Mouse (Mus musculus): ENCODE measurements around the gene Reln.

Reln gene

DNA sequence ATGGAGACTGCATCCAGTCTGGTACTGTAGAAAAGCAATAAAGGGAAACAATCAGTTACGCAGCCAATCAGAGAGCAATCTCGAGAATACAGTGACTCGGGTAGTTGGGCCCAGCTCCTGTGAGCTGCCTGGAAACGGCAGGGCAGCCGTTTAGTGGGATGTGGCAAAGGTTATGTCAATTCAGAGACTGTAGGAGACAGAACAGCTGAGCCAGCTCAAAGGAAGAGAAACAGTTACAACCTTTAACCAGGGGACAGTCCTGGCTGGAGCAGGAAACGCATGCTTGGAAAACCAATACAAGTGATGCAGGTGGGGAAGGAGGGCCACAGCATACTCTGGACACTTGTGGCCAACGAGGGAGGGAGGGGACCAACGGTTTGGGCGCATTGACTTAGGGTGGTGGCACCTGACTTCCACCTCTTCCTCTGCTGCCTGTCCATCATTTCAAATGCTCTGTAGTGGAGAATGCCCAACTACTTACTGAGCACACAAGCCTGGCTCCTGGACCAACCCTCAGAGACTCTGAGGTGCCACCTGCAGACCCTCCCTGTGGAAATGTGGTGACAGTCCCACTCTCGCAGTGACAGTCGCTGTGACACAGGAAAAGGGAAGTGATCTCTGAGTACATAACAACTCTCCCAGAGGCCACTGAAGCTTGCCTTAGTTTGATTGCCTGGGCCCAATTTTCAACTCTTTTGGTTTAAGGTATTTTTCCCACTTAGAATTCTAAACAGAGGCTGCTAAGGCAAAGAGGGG lies 337.0 kb downstream of the Reln start:
- DNase-seq (ENCODE audit: low read depth, low spot score): no peak

DNA sequence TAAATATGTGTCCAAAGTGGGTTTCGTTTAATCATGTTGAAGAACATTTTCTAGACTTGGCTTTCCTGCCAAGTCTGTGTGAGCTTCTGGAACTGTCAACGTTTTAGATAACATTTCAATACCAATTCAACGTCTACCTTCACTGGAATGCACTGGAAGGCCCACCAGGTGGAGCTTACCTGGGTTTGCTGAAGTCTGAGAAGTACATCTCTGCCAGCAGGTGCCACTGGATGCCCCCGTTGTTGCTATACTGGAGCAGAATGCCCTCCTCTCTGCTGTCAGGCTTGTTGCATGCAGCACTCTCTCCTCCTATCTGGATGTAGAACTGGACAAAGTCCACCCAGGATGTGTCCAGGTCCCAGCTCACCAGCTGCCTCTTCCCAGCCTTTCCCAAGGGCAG lies 340.6 kb downstream of the Reln start:
- no peak for DNase-seq (ENCODE audit: low read depth, low spot score)

- DNase-seq (ENCODE audit: low read depth, low spot score): no peak
Measured at GRCm38 (mm10) chr5:21987711-21988110, 356.8 kb downstream of the Reln start.

DNA sequence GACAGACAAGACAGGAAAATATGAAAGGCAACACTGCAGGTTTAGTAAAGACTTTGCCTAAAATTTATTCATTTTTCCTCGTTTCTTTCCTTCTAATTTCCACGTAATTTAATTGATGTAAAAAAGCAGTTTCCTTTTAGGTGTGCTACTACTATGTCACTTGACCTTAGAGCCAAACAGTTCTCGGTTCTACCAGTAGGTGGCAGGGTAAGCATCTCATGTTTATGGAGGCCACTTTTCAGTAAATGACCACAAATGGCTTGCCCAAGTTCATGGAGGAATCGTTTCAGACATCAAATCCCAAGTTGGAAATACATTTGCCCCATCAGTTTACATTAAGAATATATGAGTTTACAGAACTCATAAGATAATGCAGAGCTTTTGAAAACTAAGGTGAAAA lies 358.2 kb downstream of the Reln start:
- DNase-seq (ENCODE audit: low read depth, low spot score): peak; percentile 41

- no peak for DNase-seq (ENCODE audit: low read depth, low spot score)
Measured at GRCm38 (mm10) chr5:21983021-21983667, 361.4 kb downstream of the Reln start.

DNA sequence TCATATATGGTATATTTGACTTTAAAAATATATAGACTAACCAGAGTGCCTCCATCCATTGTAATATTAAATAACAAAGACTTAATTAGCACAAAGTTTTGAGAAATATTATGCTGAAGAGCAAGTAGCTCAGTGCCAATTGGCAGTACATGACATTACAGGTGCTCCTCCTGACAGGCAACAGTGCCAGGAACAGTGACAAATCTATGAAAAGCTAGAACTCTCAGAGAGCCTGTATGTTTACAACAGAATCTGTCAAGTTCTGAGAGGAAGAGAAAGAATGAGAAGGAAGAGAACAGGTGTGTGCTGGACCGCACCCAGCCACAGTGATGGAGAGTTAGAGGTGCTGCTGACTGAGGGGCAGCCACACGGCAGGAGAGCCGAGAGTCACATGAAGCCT lies 363.3 kb downstream of the Reln start:
- DNase-seq (ENCODE audit: low read depth, low spot score): no peak

GRCm38 (mm10) chr5:21980544-21980943 lies 364.0 kb downstream of the Reln start:
- no peak for DNase-seq (ENCODE audit: low read depth, low spot score)

DNA sequence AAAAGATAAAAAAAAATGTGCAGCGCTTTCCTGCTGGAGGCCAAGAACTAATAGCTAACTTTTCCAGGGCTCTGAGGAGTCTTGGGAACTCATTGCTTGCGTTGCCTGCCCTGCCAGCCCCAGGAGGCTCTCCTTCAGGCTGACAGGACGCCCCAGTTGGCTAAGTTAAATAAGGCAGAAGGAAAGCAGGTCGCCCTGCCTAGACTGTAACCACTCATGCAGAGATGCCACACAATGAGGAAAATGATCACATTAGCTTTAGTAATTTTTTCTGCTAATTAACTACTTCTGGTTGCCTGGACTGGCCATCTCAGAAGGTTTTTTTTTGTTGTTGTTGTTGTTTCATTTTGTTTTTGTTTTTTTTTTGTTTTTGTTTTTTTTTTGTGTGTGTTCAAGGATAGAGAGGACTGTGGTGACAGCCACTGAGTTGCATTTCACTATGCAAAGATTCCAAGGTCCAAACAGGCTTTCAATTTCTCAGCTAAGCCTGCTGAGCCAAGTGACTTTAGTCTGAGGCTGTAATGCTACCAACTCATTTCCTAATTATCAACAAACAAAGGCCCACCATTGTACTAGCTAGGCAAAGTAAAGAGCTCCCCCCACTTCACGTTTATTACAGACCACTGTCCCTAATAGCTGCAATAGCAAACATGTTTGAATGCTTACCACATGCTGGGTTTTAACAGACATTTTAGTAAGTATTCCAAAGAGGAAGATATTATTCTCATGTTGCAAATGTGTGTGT lies 371.1 kb downstream of the Reln start:
- no peak for DNase-seq (ENCODE audit: low read depth, low spot score)

GRCm38 (mm10) chr5:21961796-21962195 lies 382.7 kb downstream of the Reln start:
- no peak for DNase-seq (ENCODE audit: low read depth, low spot score)

GRCm38 (mm10) chr5:21960151-21960550 lies 384.4 kb downstream of the Reln start:
- DNase-seq (ENCODE audit: low read depth, low spot score): no peak

DNA sequence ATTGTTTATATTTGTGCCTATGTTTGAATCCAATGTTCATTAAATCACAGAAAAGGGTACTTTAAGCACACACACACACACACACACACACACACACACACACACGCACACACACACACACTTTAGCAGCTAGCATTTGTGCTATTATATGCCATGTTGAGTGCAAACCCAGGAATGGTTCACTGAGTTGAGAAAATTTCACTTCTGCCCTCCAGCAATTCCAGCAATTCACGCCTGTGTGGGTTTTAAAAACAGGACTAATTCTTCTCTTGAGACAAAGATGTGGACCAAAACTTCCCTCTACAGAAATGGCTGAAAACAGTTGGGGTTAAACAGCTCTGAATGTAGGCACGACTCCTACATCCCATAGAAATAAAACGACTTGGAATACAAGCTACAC lies 386.9 kb downstream of the Reln start:
- no peak for DNase-seq (ENCODE audit: low read depth, low spot score)

DNA sequence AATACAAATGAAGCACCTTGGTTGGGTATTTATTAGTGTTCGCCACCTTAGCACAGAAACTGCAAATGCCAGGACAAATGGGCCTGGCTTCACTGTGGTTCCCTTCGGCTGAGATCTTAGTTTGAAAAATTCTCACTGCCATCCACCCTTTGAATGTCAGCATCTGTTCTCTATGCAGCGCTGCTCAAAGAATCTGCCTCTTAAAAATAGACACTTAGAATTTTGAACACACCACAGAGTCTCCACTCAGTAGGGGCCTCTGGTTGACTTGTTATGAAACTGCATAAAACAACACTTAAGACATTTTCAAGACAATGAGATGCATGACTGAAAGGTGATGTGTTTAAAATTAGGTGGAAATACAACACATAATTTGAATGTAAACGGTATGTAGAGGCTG lies 387.4 kb downstream of the Reln start:
- no peak for DNase-seq (ENCODE audit: low read depth, low spot score)

DNA sequence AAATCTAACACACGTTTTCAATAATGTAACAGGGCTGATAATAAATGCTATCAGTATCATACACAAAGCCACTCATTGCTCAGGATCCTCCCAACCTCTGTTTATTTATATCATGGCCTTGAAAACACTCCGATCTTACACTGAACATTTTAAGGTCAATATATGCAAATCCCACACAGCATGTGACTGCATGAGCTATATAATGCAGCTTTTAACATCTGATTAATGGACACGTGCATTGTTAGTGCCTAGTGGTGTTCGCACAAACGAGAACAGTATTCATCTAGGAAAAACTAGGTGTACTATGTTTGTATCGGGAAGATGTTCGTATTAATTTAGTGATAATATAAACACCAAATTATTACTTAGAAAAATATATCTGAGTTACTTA lies 395.0 kb downstream of the Reln start:
- no peak for DNase-seq (ENCODE audit: low read depth, low spot score)

DNA sequence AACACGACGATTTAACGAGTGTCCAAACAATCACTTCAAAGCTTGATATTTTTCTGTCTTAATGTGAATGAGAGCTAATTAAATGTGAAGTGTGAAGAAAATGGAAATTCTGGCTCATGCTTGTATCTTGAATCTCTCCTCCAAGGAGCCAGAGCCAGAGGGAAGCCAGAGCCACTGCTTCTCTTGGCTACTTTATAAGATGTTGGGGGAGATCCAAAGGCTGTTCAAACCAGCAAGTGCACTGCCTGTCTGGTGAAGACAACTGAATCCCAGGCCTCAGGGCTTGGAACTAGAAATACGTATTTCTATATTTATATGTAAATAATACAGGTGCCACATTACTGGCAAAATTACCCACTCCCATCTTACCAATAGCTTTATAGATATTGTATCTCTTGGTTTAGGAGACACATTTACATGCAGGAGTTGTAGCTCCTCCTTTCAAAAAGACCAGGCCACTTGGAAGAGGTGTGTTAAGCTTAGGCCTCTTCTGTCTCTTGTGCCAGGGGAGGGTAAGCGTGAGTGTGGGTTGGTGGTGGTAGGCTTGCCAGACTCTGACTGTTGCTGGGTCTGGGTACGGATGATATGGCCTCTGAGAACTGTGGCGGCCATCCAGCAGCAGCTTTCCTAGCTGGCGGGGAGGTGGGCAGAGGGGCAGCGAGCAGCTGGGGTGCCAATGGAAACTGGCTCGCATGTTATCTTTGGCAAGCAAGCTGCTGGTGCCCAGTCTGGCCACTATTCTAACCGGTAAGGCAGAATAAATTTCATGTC lies 395.6 kb downstream of the Reln start:
- no peak for DNase-seq (ENCODE audit: low read depth, low spot score)

DNA sequence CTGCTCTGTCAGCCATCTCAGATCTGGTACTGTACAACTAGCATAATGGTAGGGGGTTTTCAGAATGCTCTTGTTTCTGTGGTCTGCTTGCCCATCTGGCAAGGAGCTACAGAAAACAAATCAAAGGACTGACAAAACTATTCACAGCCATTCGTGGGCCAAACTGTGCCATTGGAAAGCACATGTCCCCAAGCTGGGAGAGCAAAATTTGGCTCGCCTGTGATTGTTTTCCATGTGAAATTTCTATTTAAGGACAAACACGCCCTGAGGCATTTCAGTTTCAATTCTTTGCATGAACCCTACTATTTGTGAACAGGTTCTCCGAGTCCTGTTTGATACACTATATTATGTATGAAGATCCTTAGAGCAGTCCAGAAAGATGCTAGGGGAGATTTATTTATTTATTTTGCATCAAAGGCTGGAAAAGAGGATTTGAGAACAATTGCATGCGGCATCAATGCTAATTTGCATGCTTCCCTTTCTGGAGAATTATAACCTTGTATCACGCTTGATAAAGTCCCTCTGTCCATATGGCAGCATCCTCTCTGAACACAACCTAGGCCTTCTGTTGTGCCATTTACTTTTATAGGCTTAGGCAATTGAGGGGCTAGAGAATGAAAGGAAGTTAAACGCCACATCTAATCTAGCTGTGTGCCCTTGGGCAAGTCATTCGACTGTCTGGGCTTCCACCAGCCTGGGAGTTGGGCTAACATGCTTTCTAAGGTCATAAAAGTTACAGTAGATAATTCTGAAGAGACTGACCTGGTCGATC lies 396.7 kb downstream of the Reln start:
- DNase-seq (ENCODE audit: low read depth, low spot score): no peak

- DNase-seq (ENCODE audit: low read depth, low spot score): no peak
Measured at GRCm38 (mm10) chr5:21944579-21944978, 399.9 kb downstream of the Reln start.

DNA sequence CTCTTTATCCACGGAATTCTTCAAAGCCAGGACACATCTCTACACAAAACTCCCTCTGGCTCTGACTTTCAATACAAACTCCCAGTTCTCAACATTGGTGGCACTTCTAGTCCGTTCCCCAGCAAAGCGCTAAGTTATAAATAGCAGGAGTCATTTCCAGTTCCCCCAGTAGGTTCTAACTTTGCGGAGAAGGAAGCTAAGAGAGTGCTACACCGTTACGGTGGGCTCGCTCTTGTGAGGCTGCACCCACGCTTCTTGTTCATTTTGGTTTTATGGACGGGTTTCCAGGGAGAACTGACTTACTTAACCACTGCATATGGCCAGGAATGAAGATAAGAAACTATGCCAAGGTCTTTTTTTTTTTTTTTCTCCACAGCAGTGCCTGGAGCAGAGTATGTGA lies 405.1 kb downstream of the Reln start:
- no peak for DNase-seq (ENCODE audit: low read depth, low spot score)

DNA sequence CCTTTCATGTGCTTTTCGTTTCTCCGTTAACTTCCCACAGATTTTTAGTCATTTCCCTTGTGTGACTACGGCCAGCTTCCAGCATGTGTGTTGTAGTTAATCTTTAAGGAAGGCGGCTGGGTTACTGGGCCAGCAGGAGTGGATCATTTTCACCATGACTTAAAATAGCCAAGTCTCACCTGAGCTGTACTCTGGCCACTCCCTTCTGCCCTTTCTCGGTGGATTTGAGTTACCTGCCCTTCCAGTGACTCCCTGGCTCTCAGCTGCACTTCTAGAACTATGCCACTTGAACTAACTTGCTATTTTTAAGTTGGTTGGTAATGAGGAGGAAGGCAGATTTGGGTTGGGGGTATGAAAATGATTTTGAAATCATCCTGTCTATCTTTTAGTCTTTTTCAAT lies 406.4 kb downstream of the Reln start:
- no peak for DNase-seq (ENCODE audit: low read depth, low spot score)

DNA sequence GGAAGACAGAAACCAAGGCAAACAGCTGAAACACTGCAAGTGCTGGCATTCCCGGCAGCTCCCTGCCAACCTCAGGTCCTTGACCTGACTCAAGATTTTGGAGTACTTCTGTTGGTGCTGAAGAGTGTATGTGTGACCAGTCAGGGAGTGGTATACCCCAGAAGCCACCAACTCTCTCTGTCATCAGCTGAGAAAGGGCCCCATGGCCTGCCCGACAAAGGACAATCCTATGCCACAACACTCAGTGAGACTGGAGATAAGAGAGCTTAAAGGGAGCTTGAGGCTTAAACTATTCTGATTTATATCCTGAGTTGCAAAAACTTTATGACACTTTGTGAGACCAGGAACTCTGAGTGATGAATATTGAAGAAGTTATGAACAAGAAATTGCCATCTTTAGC lies 407.9 kb downstream of the Reln start:
- DNase-seq (ENCODE audit: low read depth, low spot score): no peak

- DNase-seq (ENCODE audit: low read depth, low spot score): no peak
Measured at GRCm38 (mm10) chr5:21936096-21936495, 408.4 kb downstream of the Reln start.

DNA sequence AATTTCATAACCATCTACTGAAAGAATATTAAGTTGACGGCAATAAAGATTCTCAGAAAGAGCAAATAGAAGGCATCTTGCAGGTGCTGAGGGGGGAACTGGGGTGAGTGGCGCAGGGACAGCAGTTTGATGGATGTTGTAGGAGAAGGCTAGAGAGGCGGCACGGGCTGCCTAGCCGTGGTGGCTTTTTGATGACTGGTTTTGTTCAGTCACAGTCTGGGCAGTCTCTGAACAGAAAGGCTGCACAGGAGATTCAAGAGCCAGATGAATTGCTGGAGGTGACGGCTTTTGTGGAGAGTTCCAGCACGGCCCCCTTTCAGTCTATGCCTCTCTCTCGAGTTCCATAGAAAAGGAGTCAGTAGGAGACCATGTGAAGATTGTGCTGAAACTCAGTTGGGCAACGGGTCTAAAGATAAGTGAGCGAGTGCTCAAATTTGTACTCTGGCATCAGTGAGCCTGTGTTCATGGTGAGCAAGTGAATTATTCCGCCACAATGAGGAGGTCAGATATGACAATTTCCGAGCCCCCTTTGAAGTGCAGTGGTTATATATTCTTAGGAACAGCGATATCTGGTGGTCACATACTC lies 409.6 kb downstream of the Reln start:
- DNase-seq (ENCODE audit: low read depth, low spot score): no peak
